Mouse (Mus musculus) ES-Bruce4 (cell line): ENCODE results near the gene Il31. TPM values are rescaled to one million over a fixed set of nuclear protein-coding genes. Genes with fewer than 3 reads are reported as not detected.

ENCODE experiments used
- H3K27ac ChIP-seq: 2 replicates; pipeline ENCODE4 v1.5.1; 2012; ENCODE audit warnings: low read length, inconsistent platforms; ENCODE audit not compliant: insufficient read depth
- H3K27me3 ChIP-seq: 2 replicates; pipeline ENCODE4 v1.6.1; 2012; ENCODE audit warnings: mild to moderate bottlenecking, low read length, inconsistent platforms; ENCODE audit not compliant: control insufficient read depth, poor library complexity, insufficient read depth, severe bottlenecking
- H3K36me3 ChIP-seq: 2 replicates; pipeline ENCODE4 v1.6.1; 2012; ENCODE audit warnings: inconsistent platforms, mild to moderate bottlenecking, low read length, moderate library complexity; ENCODE audit not compliant: control insufficient read depth, poor library complexity, insufficient read depth, severe bottlenecking
- H3K4me1 ChIP-seq: one replicate; pipeline ENCODE4 v1.8.1; 2011; ENCODE audit warnings: low read length; ENCODE audit not compliant: control insufficient read depth, insufficient read depth
- H3K4me3 ChIP-seq: 2 replicates; pipeline ENCODE4 v1.5.1; 2011; ENCODE audit warnings: low read depth, mild to moderate bottlenecking, low read length
- H3K9ac ChIP-seq: 2 replicates; pipeline ENCODE4 v1.6.1; 2012; ENCODE audit warnings: low read depth, mild to moderate bottlenecking, inconsistent platforms; ENCODE audit not compliant: poor library complexity, severe bottlenecking
- H3K9me3 ChIP-seq: replicated peaks from 2 replicates; pipeline ENCODE4 v1.6.1; 2012; ENCODE audit warnings: mild to moderate bottlenecking, low read length, inconsistent platforms; ENCODE audit not compliant: control insufficient read depth, poor library complexity, insufficient read depth, severe bottlenecking
- CTCF ChIP-seq: IDR thresholded peaks from one replicate; pipeline ENCODE4 v1.8.1; 2011; ENCODE audit warnings: low read depth, low read length
- EP300 ChIP-seq: IDR thresholded peaks from 2 replicates; pipeline ENCODE4 v1.6.1; 2011; ENCODE audit warnings: low read depth, low read length; ENCODE audit not compliant: insufficient read depth
- POLR2A ChIP-seq: IDR thresholded peaks from one replicate; pipeline ENCODE4 v1.8.1; 2011; ENCODE audit warnings: low read length; ENCODE audit not compliant: insufficient read depth
- polyA plus RNA-seq: library from polyadenylated mRNA; stranded (reverse); fragments of >200 nt; gene quantifications from 2 replicates; pipeline ENCODE4 v1.2.4, GENCODE M21; 2011; ENCODE audit warnings: low read depth; ENCODE audit not compliant: missing spikeins, insufficient read depth, insufficient read length

Il31 gene
- polyA plus RNA-seq, 1 experiment = not detected

GRCm38 (mm10) chr5:123499717-123500116 lies 10.4 kb upstream of the Il31 start:
- H3K36me3 ChIP-seq = no peaks in the 10 kb centered on the region
- no peaks in the 10 kb centered on the region for H3K9me3 ChIP-seq
- H3K27me3 ChIP-seq = no peaks in the 10 kb centered on the region
- H3K4me1 ChIP-seq = peaks cover 2% of the 10 kb centered on the region
- no peak overlapping the region for H3K9ac ChIP-seq
- H3K4me3 ChIP-seq = no peak overlapping the region
- no peak overlapping the region for H3K27ac ChIP-seq
- TF ChIP-seq CTCF (peak; percentile 44), POLR2A (no peak)

- H3K4me3 ChIP-seq = no peak overlapping the region
- H3K9me3 ChIP-seq = no peaks in the 10 kb centered on the region
- no peaks in the 10 kb centered on the region for H3K27me3 ChIP-seq
- no peaks in the 10 kb centered on the region for H3K4me1 ChIP-seq
- H3K27ac ChIP-seq = no peak overlapping the region
- H3K9ac ChIP-seq = no peak overlapping the region
- no peak for TF ChIP-seq CTCF
- no peak for TF ChIP-seq EP300
- TF ChIP-seq POLR2A = no peak
- H3K36me3 ChIP-seq = no peaks in the 10 kb centered on the region
Measured at GRCm38 (mm10) chr5:123489935-123490334, 646 bp upstream of the Il31 start.

- TF ChIP-seq EP300 (no peak), CTCF (no peak)
- Histone ChIP-seq H3K9me3 (no peaks in the 10 kb centered on the region), H3K27ac (no peak overlapping the region), H3K9ac (no peak overlapping the region), H3K4me1 (no peaks in the 10 kb centered on the region), H3K36me3 (no peaks in the 10 kb centered on the region), H3K27me3 (no peaks in the 10 kb centered on the region), H3K4me3 (no peak overlapping the region)
Measured at GRCm38 (mm10) chr5:123487659-123488395, 1.5 kb downstream of the Il31 start.

GRCm38 (mm10) chr5:123473817-123474216 lies 15.5 kb downstream of the Il31 start:
- H3K4me3 ChIP-seq = no peak overlapping the region
- no peaks in the 10 kb centered on the region for H3K4me1 ChIP-seq
- H3K27ac ChIP-seq = no peak overlapping the region
- TF ChIP-seq CTCF (no peak), EP300 (no peak)
- no peak overlapping the region for H3K9ac ChIP-seq
- no peaks in the 10 kb centered on the region for H3K9me3 ChIP-seq
- H3K27me3 ChIP-seq = no peaks in the 10 kb centered on the region; the same call in 1 of the 2 replicates
- no peaks in the 10 kb centered on the region for H3K36me3 ChIP-seq

GRCm38 (mm10) chr5:123470784-123471400 lies 18.4 kb downstream of the Il31 start:
- no peaks in the 10 kb centered on the region for H3K9me3 ChIP-seq
- no peak overlapping the region for H3K4me3 ChIP-seq
- H3K27me3 ChIP-seq = no peaks in the 10 kb centered on the region; the same call in 1 of the 2 replicates
- H3K4me1 ChIP-seq = no peaks in the 10 kb centered on the region
- no peaks in the 10 kb centered on the region for H3K36me3 ChIP-seq
- no peak overlapping the region for H3K27ac ChIP-seq
- no peak for TF ChIP-seq CTCF
- no peak for TF ChIP-seq POLR2A
- TF ChIP-seq EP300 = no peak
- H3K9ac ChIP-seq = no peak overlapping the region

GRCm38 (mm10) chr5:123464638-123465037 lies 24.7 kb downstream of the Il31 start:
- H3K4me1 ChIP-seq = no peaks in the 10 kb centered on the region
- H3K4me3 ChIP-seq = no peak overlapping the region
- no peaks in the 10 kb centered on the region; the same call in 1 of the 2 replicates for H3K27me3 ChIP-seq
- no peak overlapping the region for H3K9ac ChIP-seq
- H3K9me3 ChIP-seq = no peaks in the 10 kb centered on the region
- H3K36me3 ChIP-seq = no peaks in the 10 kb centered on the region
- H3K27ac ChIP-seq = no peak overlapping the region
- TF ChIP-seq POLR2A = no peak
- no peak for TF ChIP-seq EP300
- TF ChIP-seq CTCF = no peak
